Mouse (Mus musculus) ES-E14 (cell line): ENCODE results near the gene Sdf2l1.

Experiments used
- CHD2 ChIP-seq: IDR thresholded peaks from 2 replicates; pipeline ENCODE4 v1.6.1; 2014; ENCODE audit warnings: mild to moderate bottlenecking, low read depth, low read length, inconsistent platforms
- HCFC1 ChIP-seq: IDR thresholded peaks from 2 replicates; pipeline ENCODE4 v1.6.1; 2012; ENCODE audit warnings: low read length, inconsistent platforms, borderline replicate concordance; ENCODE audit not compliant: insufficient read depth
- MAFK ChIP-seq: IDR thresholded peaks from 2 replicates; pipeline ENCODE4 v1.6.1; 2014; ENCODE audit warnings: mild to moderate bottlenecking, low read depth, low read length, inconsistent platforms; ENCODE audit not compliant: insufficient read depth
- ZC3H11A ChIP-seq: IDR thresholded peaks from 2 replicates; pipeline ENCODE4 v1.6.1; 2012; ENCODE audit warnings: low read depth, mild to moderate bottlenecking, inconsistent platforms, low read length, borderline replicate concordance
- ZNF384 ChIP-seq: IDR thresholded peaks from 2 replicates; pipeline ENCODE4 v1.6.1; 2012; ENCODE audit warnings: low read depth, low read length, inconsistent platforms

GRCm38 (mm10) chr16:17144339-17144738, 12.2 kb upstream of the Sdf2l1 start, which contains the start of gene Ydjc:
- TF ChIP-seq ZNF384: peak; percentile 95
- TF ChIP-seq ZC3H11A: no peak
- no peak for TF ChIP-seq CHD2
- TF ChIP-seq MAFK: no peak
- no peak for TF ChIP-seq HCFC1
